Mouse (Mus musculus) spleen, adult 2 months (tissue): ENCODE measurements around the gene Stoml2. TPM values are rescaled to one million over a fixed set of nuclear protein-coding genes. Genes with fewer than 3 reads are reported as not detected.

Source experiments
- DNase-seq, 2 experiments: peaks; one replicate each; pipeline versions ENCODE4 v3.0.0 to v3.0.0-alpha.2; 2012 to 2021; ENCODE audit warnings: low spot score in 2 of 2, low read depth in 1 of 2
- H3K27ac ChIP-seq: fragments of 200-500 bp; 2 replicates; pipeline ENCODE4 v1.5.1; 2012; ENCODE audit warnings: low read length, inconsistent platforms; ENCODE audit not compliant: insufficient read depth
- H3K27me3 ChIP-seq: fragments of 200-500 bp; 2 replicates; pipeline ENCODE4 v1.6.1; 2012; ENCODE audit warnings: mild to moderate bottlenecking, moderate library complexity, low read length, inconsistent platforms; ENCODE audit not compliant: control insufficient read depth, insufficient read depth
- H3K36me3 ChIP-seq: fragments of 200-500 bp; 2 replicates; pipeline ENCODE4 v1.6.1; 2012; ENCODE audit warnings: mild to moderate bottlenecking, low read length, inconsistent platforms; ENCODE audit not compliant: control insufficient read depth, insufficient read depth
- H3K4me1 ChIP-seq: fragments of 200-500 bp; 2 replicates; pipeline ENCODE4 v1.6.1; 2011; ENCODE audit warnings: inconsistent platforms; ENCODE audit not compliant: control insufficient read depth, insufficient read depth, insufficient read length
- H3K4me3 ChIP-seq: fragments of 200-500 bp; 2 replicates; pipeline ENCODE4 v1.5.1; 2011; ENCODE audit warnings: mild to moderate bottlenecking, inconsistent platforms; ENCODE audit not compliant: insufficient read depth, insufficient read length; ENCODE audit errors: extremely low read depth
- CTCF ChIP-seq: fragments of 200-500 bp; IDR thresholded peaks from 2 replicates; pipeline ENCODE4 v1.5.1; 2011; ENCODE audit warnings: mild to moderate bottlenecking, inconsistent platforms; ENCODE audit not compliant: insufficient read depth, insufficient read length, insufficient replicate concordance; ENCODE audit errors: extremely low read depth
- POLR2A ChIP-seq: fragments of 200-500 bp; IDR thresholded peaks from 2 replicates; pipeline ENCODE4 v1.6.1; 2011; ENCODE audit warnings: low read depth, low read length, inconsistent platforms
- WGBS: fragments of 180-500 bp; shearing (Covaris S2); methylation state at CpG from one replicate; pipeline ENCODE4 v1.1.7; 2018; 5-methylcytosine and 5-hydroxymethylcytosine counted together
- polyA plus RNA-seq: library from polyadenylated mRNA; depleted of rRNA; stranded (reverse); fragments of >200 nt; gene quantifications from 2 replicates; pipeline ENCODE4 v1.2.3, GENCODE M21; 2012; rRNA removed

The Stoml2 gene
- polyA plus RNA-seq, result 42.8 and 47.0 TPM in 2 replicates

GRCm38 (mm10) chr4:43031237-43031995 is at the start of gene Stoml2:
Gene Stoml2, minus strand, starts transcription at chr4:43031710.
- Histone ChIP-seq H3K36me3 (peaks cover 16% of the 10 kb centered on the region), H3K27me3 (no peaks in the 10 kb centered on the region), H3K4me3 (peak within 1 kb of the TSS; percentile 87), H3K4me1 (peaks cover 2% of the 10 kb centered on the region; the same call in 1 of the 2 replicates), H3K27ac (peak within 1 kb of the TSS; percentile 66)
- 3% methylated on average over 38 of the region's 38 CpGs for WGBS
- TF ChIP-seq POLR2A (peak; percentile 70), CTCF (no peak)
- DNase-seq, result peak; percentile 81 to 90

GRCm38 (mm10) chr4:43078071-43078718 is 46.7 kb upstream of the Stoml2 start:
- WGBS, result 70% methylated on average over 7 of the region's 7 CpGs
- Histone ChIP-seq H3K36me3 (no peaks in the 10 kb centered on the region), H3K4me3 (no peak overlapping the region), H3K27me3 (no peaks in the 10 kb centered on the region; the same call in 1 of the 2 replicates), H3K27ac (no peak overlapping the region), H3K4me1 (no peaks in the 10 kb centered on the region)
- DNase-seq, result no peak
- TF ChIP-seq CTCF (no peak), POLR2A (no peak)

DNA sequence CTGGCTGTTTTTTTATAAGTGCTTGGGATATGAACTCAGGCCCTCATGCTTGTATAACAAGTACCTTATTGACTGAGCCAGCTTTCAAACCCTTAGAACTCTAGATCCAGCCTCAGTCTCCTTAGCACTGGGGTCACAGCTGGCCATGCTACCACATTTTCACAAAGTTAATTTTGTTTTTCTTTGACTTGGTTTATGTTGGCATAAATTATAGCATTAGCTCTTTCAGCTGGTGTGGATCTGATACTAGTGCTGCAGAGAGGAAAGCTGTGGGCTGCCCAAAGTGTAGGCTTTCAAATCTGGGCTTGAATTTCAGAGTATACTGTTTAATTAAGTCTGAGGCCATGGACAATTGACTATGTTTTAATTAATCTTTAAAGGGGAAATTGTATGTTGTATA is 43.4 kb upstream of the Stoml2 start:
- Histone ChIP-seq H3K36me3 (no peaks in the 10 kb centered on the region), H3K27me3 (no peaks in the 10 kb centered on the region; the same call in 1 of the 2 replicates), H3K27ac (no peak overlapping the region), H3K4me3 (no peak overlapping the region), H3K4me1 (no peaks in the 10 kb centered on the region)
- DNase-seq, result no peak
- TF ChIP-seq POLR2A (no peak), CTCF (no peak)

DNA sequence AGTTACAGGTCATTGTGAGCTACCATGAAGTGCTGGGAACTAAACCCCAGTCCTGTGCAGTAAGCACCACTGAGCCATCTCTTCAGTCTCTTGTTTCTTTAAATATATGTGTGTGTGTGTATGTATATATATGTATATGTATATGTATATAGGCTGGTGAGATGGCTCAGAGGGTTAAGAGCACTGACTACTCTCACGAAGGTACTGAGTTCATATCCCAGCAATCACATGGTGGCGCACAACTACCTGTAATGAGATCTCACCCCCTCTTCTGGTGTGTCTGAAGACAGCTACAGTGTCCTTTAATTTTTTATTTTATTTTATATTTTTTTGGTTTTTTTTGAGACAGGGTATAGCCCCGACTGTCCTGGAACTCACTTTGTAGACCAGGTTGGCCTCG is 34.0 kb upstream of the Stoml2 start:
- Histone ChIP-seq H3K4me3 (no peak overlapping the region), H3K27me3 (peaks cover 4% of the 10 kb centered on the region), H3K4me1 (no peaks in the 10 kb centered on the region), H3K27ac (no peak overlapping the region), H3K36me3 (no peaks in the 10 kb centered on the region)
- TF ChIP-seq POLR2A, result no peak
- no peak for TF ChIP-seq CTCF
- no peak for DNase-seq
- 96% methylated on average over 4 of the region's 4 CpGs for WGBS

DNA sequence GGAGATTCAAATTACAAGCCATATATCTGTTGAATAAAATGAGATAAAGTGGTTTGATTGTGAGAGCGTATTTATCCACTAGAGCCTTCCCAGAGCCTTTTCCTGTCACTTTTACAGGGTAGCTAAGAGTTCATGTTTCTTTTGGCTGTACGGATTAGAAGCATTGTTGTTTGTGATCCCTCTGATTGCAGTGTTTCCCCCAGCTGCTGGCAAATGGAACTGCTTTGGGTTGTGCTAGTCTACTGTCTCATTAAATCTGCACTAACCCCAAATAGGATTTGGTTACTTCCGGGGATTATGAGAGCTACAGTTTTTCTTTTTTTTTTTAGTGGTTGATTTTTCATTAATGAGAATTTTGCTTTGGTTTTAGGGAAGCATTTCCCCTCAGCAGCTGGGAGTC is 28.8 kb upstream of the Stoml2 start:
- 78% methylated on average over 3 of the region's 3 CpGs for WGBS
- no peak overlapping the region for H3K27ac ChIP-seq
- H3K27me3 ChIP-seq, result peaks cover 16% of the 10 kb centered on the region

DNA sequence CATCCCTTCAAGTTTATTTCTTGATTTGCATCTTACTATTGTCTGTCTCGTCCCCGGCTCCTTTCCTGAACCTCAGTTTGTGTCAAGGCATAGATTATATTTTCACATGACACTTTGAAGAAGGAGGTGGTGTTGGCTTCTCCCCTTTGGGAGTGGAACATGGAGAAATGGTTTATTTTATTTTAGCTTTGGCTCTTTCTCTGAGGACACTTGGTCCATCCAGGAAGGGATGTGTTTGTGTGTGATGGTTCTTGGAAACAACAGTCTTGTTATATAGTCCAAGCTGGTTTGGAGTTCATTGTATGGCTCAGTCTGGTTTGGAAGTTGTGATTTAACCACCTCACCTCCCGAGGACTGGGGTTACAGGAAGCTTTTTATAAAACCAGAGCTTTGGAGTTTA is 28.2 kb upstream of the Stoml2 start:
- Histone ChIP-seq H3K27me3 (peaks cover 16% of the 10 kb centered on the region), H3K4me1 (peaks cover 5% of the 10 kb centered on the region; the same call in 1 of the 2 replicates), H3K36me3 (no peaks in the 10 kb centered on the region), H3K4me3 (peak overlapping the region; percentile 59; the same call in 1 of the 2 replicates), H3K27ac (no peak overlapping the region)
- DNase-seq, result no peak
- WGBS, result 24% methylated on average over 3 of the region's 3 CpGs
- no peak for TF ChIP-seq CTCF
- no peak for TF ChIP-seq POLR2A

More for the DNA sequence above, 28.8 kb upstream of the Stoml2 start:
- TF ChIP-seq POLR2A, result no peak
- no peak for TF ChIP-seq CTCF
- peaks cover 5% of the 10 kb centered on the region; the same call in 1 of the 2 replicates for H3K4me1 ChIP-seq
- no peak overlapping the region for H3K4me3 ChIP-seq
- DNase-seq, result no peak
- H3K36me3 ChIP-seq, result no peaks in the 10 kb centered on the region
